Mouse (Mus musculus): ENCODE measurements around the gene Chrne. TPM values are rescaled to one million over a fixed set of nuclear protein-coding genes. Genes with fewer than 3 reads are reported as not detected.

The Chrne gene
- polyA plus RNA-seq, 1 experiment = 0.06 TPM

GRCm38 (mm10) chr11:70585457-70585856 is 33.6 kb downstream of the Chrne start:
- H3K9me3 ChIP-seq (ENCODE audit: control insufficient read depth, low read length) = no peaks in the 10 kb centered on the region
- no peak overlapping the region for H3K4me3 ChIP-seq (replicated peaks)
- no peaks in the 10 kb centered on the region; the same call in 1 of the 2 replicates for H3K36me3 ChIP-seq (ENCODE audit: control insufficient read depth)
- TF ChIP-seq TAL1 (IDR thresholded peaks at IDR 0.05; ENCODE audit: low read length) (no peak), GATA1 (IDR thresholded peaks at IDR 0.05; ENCODE audit: low read length) (no peak)
- no peaks in the 10 kb centered on the region for H3K27me3 ChIP-seq (ENCODE audit: control insufficient read depth)
- H3K4me1 ChIP-seq (ENCODE audit: control insufficient read depth) = peaks cover 4% of the 10 kb centered on the region

- no peaks in the 10 kb centered on the region for H3K27me3 ChIP-seq (ENCODE audit: control insufficient read depth)
- H3K4me1 ChIP-seq (ENCODE audit: control insufficient read depth) = peaks cover 9% of the 10 kb centered on the region
- TF ChIP-seq TAL1 (IDR thresholded peaks at IDR 0.05; ENCODE audit: low read length) (no peak), GATA1 (IDR thresholded peaks at IDR 0.05; ENCODE audit: low read length) (no peak)
- H3K4me3 ChIP-seq (replicated peaks) = no peak overlapping the region
- no peaks in the 10 kb centered on the region; the same call in 1 of the 2 replicates for H3K36me3 ChIP-seq (ENCODE audit: control insufficient read depth)
- H3K9me3 ChIP-seq (ENCODE audit: control insufficient read depth, low read length) = no peaks in the 10 kb centered on the region
Measured at GRCm38 (mm10) chr11:70583775-70584174, 35.2 kb downstream of the Chrne start.

- no peak for TF ChIP-seq TAL1 (IDR thresholded peaks at IDR 0.05; ENCODE audit: low read length)
- H3K27me3 ChIP-seq (ENCODE audit: control insufficient read depth) = no peaks in the 10 kb centered on the region
- H3K4me3 ChIP-seq (replicated peaks) = no peak overlapping the region
- H3K9me3 ChIP-seq (ENCODE audit: control insufficient read depth, low read length) = no peaks in the 10 kb centered on the region
- peaks cover 9% of the 10 kb centered on the region for H3K4me1 ChIP-seq (ENCODE audit: control insufficient read depth)
- H3K36me3 ChIP-seq (ENCODE audit: control insufficient read depth) = no peaks in the 10 kb centered on the region; the same call in 1 of the 2 replicates
Measured at GRCm38 (mm10) chr11:70583022-70583714, 35.8 kb downstream of the Chrne start.

- no peaks in the 10 kb centered on the region for H3K9me3 ChIP-seq (ENCODE audit: control insufficient read depth, low read length)
Measured at GRCm38 (mm10) chr11:70582196-70582595, 36.8 kb downstream of the Chrne start.

DNA sequence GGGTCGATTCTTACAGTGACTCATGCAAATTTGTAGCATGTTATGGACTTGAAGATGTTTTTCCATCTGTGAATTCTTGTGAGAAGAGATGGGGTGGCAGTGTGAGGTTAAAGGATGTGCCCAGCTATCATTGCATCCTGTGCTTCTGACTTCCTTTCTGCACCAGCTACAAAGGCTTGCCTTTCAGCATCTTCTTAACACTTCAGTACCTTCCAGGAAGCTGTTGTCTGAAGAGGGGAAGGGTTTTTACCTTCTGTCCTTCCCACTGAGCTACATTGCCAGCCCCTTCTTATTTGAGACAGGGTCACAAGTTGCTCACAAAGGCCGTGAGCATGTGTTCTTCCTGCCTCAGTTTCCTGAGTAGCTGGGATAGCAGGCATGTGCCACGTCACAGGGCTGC is 38.1 kb downstream of the Chrne start:
- no peaks in the 10 kb centered on the region; the same call in none of the 2 replicates for H3K36me3 ChIP-seq (ENCODE audit: control insufficient read depth)
- no peaks in the 10 kb centered on the region for H3K27me3 ChIP-seq (ENCODE audit: control insufficient read depth)
- H3K9me3 ChIP-seq (ENCODE audit: control insufficient read depth, low read length) = no peaks in the 10 kb centered on the region
- H3K4me3 ChIP-seq (replicated peaks) = no peak overlapping the region
- peaks cover 15% of the 10 kb centered on the region for H3K4me1 ChIP-seq (ENCODE audit: control insufficient read depth)
- no peak for TF ChIP-seq GATA1 (IDR thresholded peaks at IDR 0.05; ENCODE audit: low read length)
- TF ChIP-seq TAL1 (IDR thresholded peaks at IDR 0.05; ENCODE audit: low read length) = no peak

More at GRCm38 (mm10) chr11:70582196-70582595, 36.8 kb downstream of the Chrne start:
- no peaks in the 10 kb centered on the region for H3K27me3 ChIP-seq (ENCODE audit: control insufficient read depth)
- H3K4me1 ChIP-seq (ENCODE audit: control insufficient read depth) = peaks cover 11% of the 10 kb centered on the region
- H3K36me3 ChIP-seq (ENCODE audit: control insufficient read depth) = no peaks in the 10 kb centered on the region; the same call in 1 of the 2 replicates
- TF ChIP-seq TAL1 (IDR thresholded peaks at IDR 0.05; ENCODE audit: low read length) (no peak), GATA1 (IDR thresholded peaks at IDR 0.05; ENCODE audit: low read length) (no peak)
- no peak overlapping the region for H3K4me3 ChIP-seq (replicated peaks)

GRCm38 (mm10) chr11:70580358-70580720 is 38.7 kb downstream of the Chrne start:
- Histone ChIP-seq H3K9me3 (ENCODE audit: control insufficient read depth, low read length) (no peaks in the 10 kb centered on the region), H3K4me3 (replicated peaks) (no peak overlapping the region), H3K36me3 (ENCODE audit: control insufficient read depth) (no peaks in the 10 kb centered on the region; the same call in none of the 2 replicates), H3K27me3 (ENCODE audit: control insufficient read depth) (no peaks in the 10 kb centered on the region), H3K4me1 (ENCODE audit: control insufficient read depth) (peaks cover 15% of the 10 kb centered on the region)
- TF ChIP-seq TAL1 (IDR thresholded peaks at IDR 0.05; ENCODE audit: low read length) (no peak), GATA1 (IDR thresholded peaks at IDR 0.05; ENCODE audit: low read length) (no peak)

GRCm38 (mm10) chr11:70579710-70580357 is 39.2 kb downstream of the Chrne start:
- TF ChIP-seq GATA1 (IDR thresholded peaks at IDR 0.05; ENCODE audit: low read length) = no peak
- TF ChIP-seq TAL1 (IDR thresholded peaks at IDR 0.05; ENCODE audit: low read length) = no peak
- Histone ChIP-seq H3K4me1 (ENCODE audit: control insufficient read depth) (peaks cover 15% of the 10 kb centered on the region), H3K36me3 (ENCODE audit: control insufficient read depth) (no peaks in the 10 kb centered on the region; the same call in none of the 2 replicates), H3K27me3 (ENCODE audit: control insufficient read depth) (no peaks in the 10 kb centered on the region), H3K9me3 (ENCODE audit: control insufficient read depth, low read length) (no peaks in the 10 kb centered on the region), H3K4me3 (replicated peaks) (no peak overlapping the region)

GRCm38 (mm10) chr11:70578962-70579361 is 40.1 kb downstream of the Chrne start:
- Histone ChIP-seq H3K9me3 (ENCODE audit: control insufficient read depth, low read length) (no peaks in the 10 kb centered on the region), H3K27me3 (ENCODE audit: control insufficient read depth) (no peaks in the 10 kb centered on the region), H3K4me1 (ENCODE audit: control insufficient read depth) (peaks cover 15% of the 10 kb centered on the region), H3K36me3 (ENCODE audit: control insufficient read depth) (no peaks in the 10 kb centered on the region; the same call in none of the 2 replicates), H3K4me3 (replicated peaks) (no peak overlapping the region)
- TF ChIP-seq TAL1 (IDR thresholded peaks at IDR 0.05; ENCODE audit: low read length) = no peak
- TF ChIP-seq GATA1 (IDR thresholded peaks at IDR 0.05; ENCODE audit: low read length) = no peak

- Histone ChIP-seq H3K27me3 (ENCODE audit: control insufficient read depth) (no peaks in the 10 kb centered on the region), H3K36me3 (ENCODE audit: control insufficient read depth) (no peaks in the 10 kb centered on the region; the same call in none of the 2 replicates), H3K4me1 (ENCODE audit: control insufficient read depth) (peaks cover 25% of the 10 kb centered on the region), H3K4me3 (replicated peaks) (no peak overlapping the region), H3K9me3 (ENCODE audit: control insufficient read depth, low read length) (no peaks in the 10 kb centered on the region)
- TF ChIP-seq GATA1 (IDR thresholded peaks at IDR 0.05; ENCODE audit: low read length) (no peak), TAL1 (IDR thresholded peaks at IDR 0.05; ENCODE audit: low read length) (no peak)
Measured at GRCm38 (mm10) chr11:70577201-70577600, 41.8 kb downstream of the Chrne start.

Measured in erythroblast, embryonic 14.5 days (primary cell).